ENCODE assay signal across 8 mouse cellular contexts in the genomic region with DNA sequence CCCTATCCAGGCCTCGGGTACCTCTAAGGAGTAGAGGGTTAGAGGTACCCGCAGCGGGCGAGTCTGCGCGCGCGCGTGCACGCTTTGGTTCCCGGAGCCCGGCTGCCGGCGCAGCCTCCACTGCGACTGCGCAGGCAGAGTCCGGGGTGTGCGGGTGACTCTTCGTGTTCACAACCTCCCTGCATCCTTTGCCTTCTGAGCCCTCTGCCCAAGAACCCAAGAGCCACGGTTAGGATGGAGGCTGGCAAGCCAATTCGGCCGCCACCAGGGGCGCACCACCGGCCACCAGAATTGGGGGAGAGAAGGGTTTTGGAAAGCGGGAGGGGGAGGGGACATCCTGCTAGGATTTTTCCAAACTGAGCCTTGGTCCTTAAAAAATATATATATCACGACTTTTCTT. TPM values are rescaled to one million over a fixed set of nuclear protein-coding genes. Genes with fewer than 3 reads are reported as not detected.
DNase-seq lines count a peak whose midpoint lies in the region; ATAC-seq and TF ChIP-seq lines count a peak whose summit lies in the region.

No protein-coding gene starts in this region.

- peak; percentile 66; the same call in 1 of the 2 replicates for TF ChIP-seq CTCF in spleen, adult 2 months (IDR thresholded peaks at IDR 0.05; ENCODE audit: extremely low read depth, insufficient read depth, insufficient read length, insufficient replicate concordance)

- H3K4me1 ChIP-seq in spleen, adult 2 months (ENCODE audit: control insufficient read depth, insufficient read depth, insufficient read length) = peaks cover 2% of the 10 kb centered on the region
- peaks cover 28% of the 10 kb centered on the region for H3K4me1 ChIP-seq in heart, embryonic 10.5 days
- peaks cover 16% of the 10 kb centered on the region for H3K4me1 ChIP-seq in kidney, embryonic 16.5 days (ENCODE audit: insufficient read depth, low read length)
- peaks cover 34% of the 10 kb centered on the region for H3K4me1 ChIP-seq in lung, embryonic 15.5 days

- peaks cover 6% of the 10 kb centered on the region; the same call in 1 of the 2 replicates for H3K27me3 ChIP-seq in spleen, adult 2 months (ENCODE audit: control insufficient read depth, insufficient read depth, low read length)
- peaks cover 49% of the 10 kb centered on the region; the same call in 1 of the 2 replicates for H3K27me3 ChIP-seq in heart, embryonic 10.5 days (ENCODE audit: insufficient read depth, poor library complexity, severe bottlenecking)
- peaks cover 13% of the 10 kb centered on the region for H3K27me3 ChIP-seq in kidney, embryonic 16.5 days (ENCODE audit: insufficient read depth, low read length)
- H3K27me3 ChIP-seq in lung, embryonic 15.5 days = peaks cover 16% of the 10 kb centered on the region

- peak overlapping the region; percentile 56 for H3K4me2 ChIP-seq in kidney, embryonic 16.5 days (replicated peaks; ENCODE audit: low read depth, low read length)
- H3K4me2 ChIP-seq in lung, embryonic 15.5 days = peak overlapping the region; percentile 57

- no peaks in the 10 kb centered on the region for H3K36me3 ChIP-seq in spleen, adult 2 months (ENCODE audit: control insufficient read depth, insufficient read depth, low read length)
- H3K36me3 ChIP-seq in heart, embryonic 10.5 days = no peaks in the 10 kb centered on the region
- no peaks in the 10 kb centered on the region for H3K36me3 ChIP-seq in kidney, embryonic 16.5 days (ENCODE audit: insufficient read depth, low read length)
- H3K36me3 ChIP-seq in lung, embryonic 15.5 days = no peaks in the 10 kb centered on the region

- 21% methylated on average over 26 of the region's 26 CpGs for WGBS in spleen, adult 2 months
- WGBS in heart, embryonic 10.5 days = 3% methylated on average over 26 of the region's 26 CpGs
- WGBS in kidney, embryonic 16.5 days = 3% methylated on average over 26 of the region's 26 CpGs
- 1% methylated on average over 26 of the region's 26 CpGs for WGBS in lung, embryonic 15.5 days

- no peak for ATAC-seq in kidney, embryonic 16.5 days (ENCODE audit: low FRiP score, low TSS enrichment)
- no peak for ATAC-seq in lung, embryonic 15.5 days (ENCODE audit: borderline replicate concordance, extremely low read depth, low FRiP score, low TSS enrichment)
- ATAC-seq in monocyte, adult 5-6 weeks (replicated peaks; ENCODE audit: insufficient number of reproducible peaks, low FRiP score, low TSS enrichment, poor library complexity, severe bottlenecking) = no peak

- peak in 1 of 2 experiments; percentile 34 for DNase-seq in spleen, adult 2 months (ENCODE audit: low read depth in 1 of 2, low spot score in 2 of 2)
- DNase-seq in spleen, adult 12 weeks (ENCODE audit: low spot score) = no peak
- DNase-seq in cerebellum, postnatal 10 days = peak; percentile 92 to 94
- DNase-seq in heart, embryonic 10.5 days (ENCODE audit: low spot score) = no peak
- peak; percentile 77 for DNase-seq in right cerebral cortex, postnatal 4 days

- H3K9ac ChIP-seq in kidney, embryonic 16.5 days (replicated peaks; ENCODE audit: low read length) = 0 out of 2 replicates have a peak overlapping the region, but pooled peaks have one; percentile 10
- no peak overlapping the region for H3K9ac ChIP-seq in lung, embryonic 15.5 days

- H3K27ac ChIP-seq in spleen, adult 2 months (ENCODE audit: insufficient read depth, low read length) = no peak overlapping the region
- 0 out of 2 replicates have a peak overlapping the region, but pooled peaks have one; percentile 6 for H3K27ac ChIP-seq in heart, embryonic 10.5 days
- H3K27ac ChIP-seq in kidney, embryonic 16.5 days (ENCODE audit: low read length) = no peak overlapping the region
- no peak overlapping the region for H3K27ac ChIP-seq in lung, embryonic 15.5 days

- no peaks in the 10 kb centered on the region for H3K9me3 ChIP-seq in heart, embryonic 10.5 days
- no peaks in the 10 kb centered on the region for H3K9me3 ChIP-seq in kidney, embryonic 16.5 days (ENCODE audit: low read length)
- H3K9me3 ChIP-seq in lung, embryonic 15.5 days = no peaks in the 10 kb centered on the region

- no peak overlapping the region for H3K4me3 ChIP-seq in spleen, adult 2 months (ENCODE audit: extremely low read depth, insufficient read depth, insufficient read length)
- H3K4me3 ChIP-seq in heart, embryonic 10.5 days = peak overlapping the region; percentile 48
- peak overlapping the region; percentile 28 for H3K4me3 ChIP-seq in kidney, embryonic 16.5 days (ENCODE audit: low read length)
- H3K4me3 ChIP-seq in lung, embryonic 15.5 days = peak overlapping the region; percentile 19

- TF ChIP-seq POLR2A in spleen, adult 2 months (IDR thresholded peaks at IDR 0.05; ENCODE audit: low read depth, low read length) = no peak

RNA-seq across cellular contexts. Expression of a gene that starts 2.7 kb away (rescaled TPM):
- polyA plus RNA-seq in spleen, adult 2 months (2012; rRNA removed) = 28.9 and 41.2 TPM in 2 replicates
- 8.5 and 12.0 TPM in 2 replicates for polyA plus RNA-seq in heart, embryonic 10.5 days (2016; fragmentation: Nextera tagmentation; extraction: Ambion mirVana)
- 17.8 and 19.6 TPM in 2 replicates for polyA plus RNA-seq in kidney, embryonic 16.5 days (2015; fragmentation: Nextera tagmentation; extraction: Ambion mirVana)
- polyA plus RNA-seq in lung, embryonic 15.5 days (2015; fragmentation: Nextera tagmentation; extraction: Ambion mirVana) = 18.6 and 19.7 TPM in 2 replicates
- total RNA-seq in monocyte, adult 5-6 weeks (2017) = 0.53 to 4.7 TPM (median 1.5 TPM) in 3 replicates

RNA-seq across cellular contexts. Expression of a gene that starts 57.8 kb away (rescaled TPM):
- 1.2 and 1.3 TPM in 2 replicates for polyA plus RNA-seq in spleen, adult 2 months (2012; rRNA removed)
- 0.41 and 0.86 TPM in 2 replicates for polyA plus RNA-seq in heart, embryonic 10.5 days (2016; fragmentation: Nextera tagmentation; extraction: Ambion mirVana)
- polyA plus RNA-seq in kidney, embryonic 16.5 days (2015; fragmentation: Nextera tagmentation; extraction: Ambion mirVana) = 0.85 and 1.0 TPM in 2 replicates
- polyA plus RNA-seq in lung, embryonic 15.5 days (2015; fragmentation: Nextera tagmentation; extraction: Ambion mirVana) = 0.74 and 0.86 TPM in 2 replicates
- total RNA-seq in monocyte, adult 5-6 weeks (2017) = 0.10 to 0.58 TPM in 2 of 3 replicates, not detected in the other

RNA-seq across cellular contexts. Expression of a gene that starts 58.1 kb away (rescaled TPM):
- 33.2 and 38.4 TPM in 2 replicates for polyA plus RNA-seq in spleen, adult 2 months (2012; rRNA removed)
- 71.5 and 80.8 TPM in 2 replicates for polyA plus RNA-seq in heart, embryonic 10.5 days (2016; fragmentation: Nextera tagmentation; extraction: Ambion mirVana)
- 58.2 and 65.1 TPM in 2 replicates for polyA plus RNA-seq in kidney, embryonic 16.5 days (2015; fragmentation: Nextera tagmentation; extraction: Ambion mirVana)
- polyA plus RNA-seq in lung, embryonic 15.5 days (2015; fragmentation: Nextera tagmentation; extraction: Ambion mirVana) = 82.2 and 83.5 TPM in 2 replicates
- total RNA-seq in monocyte, adult 5-6 weeks (2017) = 3.5 to 4.9 TPM (median 3.6 TPM) in 3 replicates

Comparison
In these comparisons a context has a peak if more than half of its experiments do, and no peak if none do; other contexts are left out.
1. DNase-seq: peak in cerebellum, postnatal 10 days (2 of 2) and right cerebral cortex, postnatal 4 days (single experiment); none in spleen, adult 12 weeks (single experiment) and heart, embryonic 10.5 days (single experiment).